Mouse (Mus musculus) T-helper 2 cell (primary cell): ENCODE results near the gene Farsb.

Experiments
- in situ Hi-C: fragments of 300-600 bp; cut with MboI, MseI; formaldehyde crosslinking; loops from one replicate; pipeline ENCODE4 v1.15.1; 2025; ENCODE audit warnings: high pct_unique_total_duplicates

Farsb gene

DNA sequence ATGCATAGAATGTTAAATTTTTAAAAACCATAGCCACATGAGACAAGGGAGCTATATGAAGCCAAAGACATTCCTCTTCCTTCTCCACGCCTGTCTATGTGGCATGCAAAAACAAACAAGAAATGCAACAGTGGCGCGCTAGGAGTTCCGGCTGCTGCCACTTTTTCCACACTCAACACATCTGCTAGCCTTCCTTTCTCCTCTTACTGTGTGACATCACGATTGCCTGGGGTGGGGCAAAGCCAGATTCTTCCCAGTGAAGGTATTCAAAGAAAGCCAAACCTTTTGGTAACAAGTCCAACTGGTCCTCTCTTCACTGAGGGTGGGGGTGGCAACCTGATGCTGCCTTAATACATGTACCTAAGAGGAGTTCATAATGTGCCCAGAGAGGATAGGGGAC lies 66.9 kb downstream of the Farsb start:
- in situ Hi-C loops, result no loop called here

GRCm38 (mm10) chr1:78420271-78420670 lies 68.4 kb downstream of the Farsb start:
- in situ Hi-C loops, result no loop called here

GRCm38 (mm10) chr1:78419593-78419992 lies 69.1 kb downstream of the Farsb start:
- in situ Hi-C loops, result loop anchor here (10.0 kb wide), 1 partner anchor 445 kb away; no protein-coding TSS in a partner anchor

GRCm38 (mm10) chr1:78417154-78417911 lies 71.4 kb downstream of the Farsb start:
- in situ Hi-C loops, result loop anchor here (10.0 kb wide), 1 partner anchor 443 kb away; no protein-coding TSS in a partner anchor

- in situ Hi-C loops, result loop anchor here (10.0 kb wide), 1 partner anchor 440 kb away; no protein-coding TSS in a partner anchor
Observed at GRCm38 (mm10) chr1:78414421-78414820, 74.3 kb downstream of the Farsb start.

GRCm38 (mm10) chr1:78412668-78413067 lies 76.0 kb downstream of the Farsb start:
- in situ Hi-C loops, result loop anchor here (10.0 kb wide), 1 partner anchor 438 kb away; no protein-coding TSS in a partner anchor

GRCm38 (mm10) chr1:78409396-78409795 lies 79.3 kb downstream of the Farsb start:
- in situ Hi-C loops, result no loop called here

- in situ Hi-C loops, result no loop called here
Observed at GRCm38 (mm10) chr1:78401413-78401812, 87.3 kb downstream of the Farsb start.

- in situ Hi-C loops, result no loop called here
Observed at GRCm38 (mm10) chr1:78399755-78400154, 88.9 kb downstream of the Farsb start.

DNA sequence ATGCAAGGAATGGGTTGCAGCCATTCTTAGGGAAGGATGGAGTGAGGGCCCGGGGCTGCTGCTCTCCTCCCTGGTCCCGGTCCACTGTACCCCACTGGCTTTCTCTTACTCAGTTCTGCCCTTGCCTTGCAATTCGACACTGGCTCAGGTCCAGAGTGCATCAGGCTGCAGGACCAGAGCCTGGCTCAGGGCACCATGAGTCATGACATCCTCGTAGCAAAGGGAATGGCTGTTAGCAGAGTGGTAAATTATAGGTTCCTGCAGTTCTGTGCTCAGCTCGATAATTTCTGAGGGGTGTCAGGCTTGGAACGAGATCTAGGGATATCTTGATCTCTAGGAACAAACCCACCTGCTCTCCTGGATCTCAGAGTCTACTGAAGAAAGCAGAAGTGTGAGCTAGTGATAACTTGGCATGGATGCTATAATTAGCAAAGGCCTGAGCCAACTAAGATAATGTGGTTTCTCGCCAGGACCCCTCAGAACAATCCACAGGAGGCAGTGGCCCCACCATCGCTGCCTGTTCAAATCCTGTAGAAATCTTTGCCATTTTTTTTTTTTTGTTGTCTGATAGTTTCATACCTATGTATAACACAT lies 92.3 kb downstream of the Farsb start:
- in situ Hi-C loops, result no loop called here

DNA sequence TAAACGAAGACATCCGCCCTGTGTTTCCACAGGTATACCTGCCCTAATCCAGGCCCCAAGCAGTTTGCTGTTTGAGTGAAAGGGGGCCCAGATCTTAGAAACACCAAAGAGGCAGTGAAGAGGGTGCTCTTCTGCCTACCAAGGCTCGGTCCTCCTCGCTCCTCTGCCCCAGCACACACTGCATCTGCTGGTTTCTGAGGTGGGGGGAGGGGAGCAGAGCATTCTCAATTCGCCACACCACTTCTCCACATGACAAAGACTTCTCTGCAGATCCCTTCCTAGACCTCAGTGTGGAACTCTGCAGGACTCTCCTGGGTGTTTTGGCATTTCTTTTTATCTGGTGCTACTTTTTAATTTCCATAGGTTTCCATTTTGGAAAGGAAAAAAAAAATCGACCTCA lies 93.0 kb downstream of the Farsb start:
- in situ Hi-C loops, result no loop called here

GRCm38 (mm10) chr1:78395191-78395735 lies 93.4 kb downstream of the Farsb start:
- in situ Hi-C loops, result no loop called here

- in situ Hi-C loops, result no loop called here
Observed at GRCm38 (mm10) chr1:78388848-78389247, 99.8 kb downstream of the Farsb start.

GRCm38 (mm10) chr1:78387854-78388253 lies 100.8 kb downstream of the Farsb start:
- in situ Hi-C loops, result no loop called here

DNA sequence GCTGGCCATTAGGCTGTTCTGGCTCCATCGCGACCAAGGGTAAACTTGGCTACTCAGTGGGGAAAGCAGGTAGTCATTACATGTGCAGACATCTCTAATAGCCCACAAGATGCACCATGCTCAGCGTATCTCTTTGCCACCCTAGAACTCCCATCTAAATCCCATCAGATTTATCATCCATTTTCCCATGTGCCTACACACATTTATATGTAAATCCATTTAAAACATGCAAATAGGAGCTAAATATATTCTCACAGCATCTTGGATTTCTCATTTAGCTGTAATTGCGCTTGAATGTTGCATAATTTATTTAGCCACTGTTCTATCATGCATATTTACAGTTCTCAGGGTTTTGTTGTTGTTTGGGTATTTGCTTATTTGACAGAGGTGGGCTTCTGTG lies 107.7 kb downstream of the Farsb start:
- in situ Hi-C loops, result no loop called here

DNA sequence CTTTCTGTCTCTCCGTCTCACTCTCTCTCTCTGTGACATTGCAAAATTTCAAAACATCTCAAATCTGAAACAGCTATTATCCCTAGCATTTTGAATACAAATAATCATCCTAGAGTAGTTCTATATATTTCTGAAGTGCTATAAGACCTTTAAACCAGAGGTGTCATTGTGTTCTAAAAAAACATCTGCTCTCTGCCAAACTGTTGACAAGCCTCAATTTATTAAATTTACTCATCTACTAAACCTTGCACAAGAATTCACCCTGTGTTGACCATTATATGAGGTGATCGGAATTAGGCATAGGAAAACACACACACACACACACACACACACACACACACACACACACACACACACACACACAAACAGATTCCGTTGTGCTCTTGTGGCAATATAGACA lies 113.6 kb downstream of the Farsb start:
- in situ Hi-C loops, result no loop called here

GRCm38 (mm10) chr1:78373836-78374235 lies 114.9 kb downstream of the Farsb start:
- in situ Hi-C loops, result no loop called here

DNA sequence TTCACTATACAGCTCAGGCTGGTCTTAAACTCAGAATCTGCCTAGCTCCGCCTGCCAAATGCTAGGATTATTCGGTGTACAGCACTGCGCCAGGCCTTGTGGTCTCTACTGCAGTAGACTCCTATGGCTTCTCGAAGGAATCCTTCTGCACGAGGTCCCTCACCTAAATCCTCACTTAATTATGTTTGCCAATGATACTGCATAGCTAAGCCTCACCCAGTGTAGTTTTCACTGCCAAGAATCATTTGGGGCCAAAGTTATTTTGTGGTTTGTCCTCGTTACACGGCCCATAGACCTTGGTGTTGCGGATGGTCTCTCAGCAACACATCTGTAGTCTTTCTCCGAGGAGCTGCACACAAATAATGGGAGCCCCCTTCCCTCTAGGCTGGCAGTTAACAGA lies 116.4 kb downstream of the Farsb start:
- in situ Hi-C loops, result no loop called here

GRCm38 (mm10) chr1:78371569-78372236 lies 117.0 kb downstream of the Farsb start:
- in situ Hi-C loops, result no loop called here

- in situ Hi-C loops, result no loop called here
Observed at GRCm38 (mm10) chr1:78370121-78370520, 118.6 kb downstream of the Farsb start.
